Mouse (Mus musculus): ENCODE measurements around the gene 4930572O03Rik. TPM values are rescaled to one million over a fixed set of nuclear protein-coding genes. Genes with fewer than 3 reads are reported as not detected.
"Not testable (repeated sequence)": the region's sequence is repeated elsewhere in the genome, so short reads cannot be mapped to it uniquely, and the experiment has no call there.

The 4930572O03Rik gene
- polyA plus RNA-seq, 1 experiment, result not detected

GRCm38 (mm10) chr5:15616195-15616594 is 40.7 kb downstream of the 4930572O03Rik start:
- WGBS, result 78% methylated on average over 3 of the region's 3 CpGs
- not testable (repeated sequence) for H3K27me3 ChIP-seq (ENCODE audit: control insufficient read depth, insufficient read depth, low read length); DNase-seq (ENCODE audit: low read depth in 1 of 2, low spot score in 2 of 2); H3K27ac ChIP-seq (ENCODE audit: insufficient read depth, low read length); H3K4me1 ChIP-seq (ENCODE audit: control insufficient read depth, insufficient read depth, insufficient read length); H3K36me3 ChIP-seq (ENCODE audit: control insufficient read depth, insufficient read depth, low read length); H3K4me3 ChIP-seq (ENCODE audit: extremely low read depth, insufficient read depth, insufficient read length)

GRCm38 (mm10) chr5:15610695-15611094 is 46.2 kb downstream of the 4930572O03Rik start:
- H3K4me3 ChIP-seq (ENCODE audit: extremely low read depth, insufficient read depth, insufficient read length); H3K27me3 ChIP-seq (ENCODE audit: control insufficient read depth, insufficient read depth, low read length); DNase-seq (ENCODE audit: low read depth in 1 of 2, low spot score in 2 of 2); H3K36me3 ChIP-seq (ENCODE audit: control insufficient read depth, insufficient read depth, low read length); H3K4me1 ChIP-seq (ENCODE audit: control insufficient read depth, insufficient read depth, insufficient read length); H3K27ac ChIP-seq (ENCODE audit: insufficient read depth, low read length): not testable (repeated sequence)
- WGBS, result 1% methylated on average over 1 of the region's 1 CpGs

GRCm38 (mm10) chr5:15606677-15607076 is 50.2 kb downstream of the 4930572O03Rik start:
- not testable (repeated sequence) for H3K4me3 ChIP-seq (ENCODE audit: extremely low read depth, insufficient read depth, insufficient read length); H3K36me3 ChIP-seq (ENCODE audit: control insufficient read depth, insufficient read depth, low read length); H3K27me3 ChIP-seq (ENCODE audit: control insufficient read depth, insufficient read depth, low read length); H3K4me1 ChIP-seq (ENCODE audit: control insufficient read depth, insufficient read depth, insufficient read length); H3K27ac ChIP-seq (ENCODE audit: insufficient read depth, low read length)
- peak in 1 of 2 experiments; percentile 9 for DNase-seq (ENCODE audit: low read depth in 1 of 2, low spot score in 2 of 2)
- WGBS, result 63% methylated on average over 6 of the region's 6 CpGs

- H3K27ac ChIP-seq (ENCODE audit: insufficient read depth, low read length); DNase-seq (ENCODE audit: low read depth in 1 of 2, low spot score in 2 of 2); H3K4me3 ChIP-seq (ENCODE audit: extremely low read depth, insufficient read depth, insufficient read length); H3K27me3 ChIP-seq (ENCODE audit: control insufficient read depth, insufficient read depth, low read length); H3K4me1 ChIP-seq (ENCODE audit: control insufficient read depth, insufficient read depth, insufficient read length); H3K36me3 ChIP-seq (ENCODE audit: control insufficient read depth, insufficient read depth, low read length): not testable (repeated sequence)
- WGBS, result 72% methylated on average over 8 of the region's 8 CpGs
These were observed 53.3 kb downstream of the 4930572O03Rik start for GRCm38 (mm10) chr5:15603585-15603984.

- not testable (repeated sequence) for H3K36me3 ChIP-seq (ENCODE audit: control insufficient read depth, insufficient read depth, low read length); H3K27ac ChIP-seq (ENCODE audit: insufficient read depth, low read length); H3K27me3 ChIP-seq (ENCODE audit: control insufficient read depth, insufficient read depth, low read length); H3K4me1 ChIP-seq (ENCODE audit: control insufficient read depth, insufficient read depth, insufficient read length); DNase-seq (ENCODE audit: low read depth in 1 of 2, low spot score in 2 of 2); H3K4me3 ChIP-seq (ENCODE audit: extremely low read depth, insufficient read depth, insufficient read length)
- whole genome bisulfite sequencing, result 63% methylated on average over 2 of the region's 2 CpGs
These were observed 53.9 kb downstream of the 4930572O03Rik start for GRCm38 (mm10) chr5:15603008-15603407.

GRCm38 (mm10) chr5:15602424-15602947 is 54.4 kb downstream of the 4930572O03Rik start:
- 65% methylated on average over 3 of the region's 3 CpGs for WGBS
- not testable (repeated sequence) for H3K27me3 ChIP-seq (ENCODE audit: control insufficient read depth, insufficient read depth, low read length); H3K4me3 ChIP-seq (ENCODE audit: extremely low read depth, insufficient read depth, insufficient read length); H3K27ac ChIP-seq (ENCODE audit: insufficient read depth, low read length); DNase-seq (ENCODE audit: low read depth in 1 of 2, low spot score in 2 of 2); H3K36me3 ChIP-seq (ENCODE audit: control insufficient read depth, insufficient read depth, low read length); H3K4me1 ChIP-seq (ENCODE audit: control insufficient read depth, insufficient read depth, insufficient read length)

Other genes starting within 250 kb of the 4930572O03Rik start
- gene Gm21149, start 180.5 kb downstream of the 4930572O03Rik start, polyA plus RNA-seq (2012; rRNA removed), result not detected in 2 replicates
- gene Gm21190, start 127.8 kb downstream of the 4930572O03Rik start, polyA plus RNA-seq (2012; rRNA removed), result not detected in 2 replicates
- gene Gm21083, start 79.7 kb downstream of the 4930572O03Rik start, polyA plus RNA-seq (2012; rRNA removed), result not detected in 2 replicates
- gene Speer4d, start 38.0 kb downstream of the 4930572O03Rik start, polyA plus RNA-seq (2012; rRNA removed), result not detected in 2 replicates
- gene Speer4c, start 57.2 kb upstream of the 4930572O03Rik start, polyA plus RNA-seq (2012; rRNA removed), result not detected in 2 replicates

Measured in spleen, adult 2 months (tissue).